Mouse (Mus musculus) heart, adult 2 months (tissue): Measurements from ENCODE around the gene Kpna4. TPM values are rescaled to one million over a fixed set of nuclear protein-coding genes. Genes with fewer than 3 reads are reported as not detected.

ENCODE experiments used
- DNase-seq, 2 experiments: peaks; one replicate each; pipeline ENCODE4 v3.0.0; 2021
- H3K27ac ChIP-seq: fragments of 200-600 bp; 2 replicates; pipeline ENCODE4 v1.8.1; 2022
- H3K27me3 ChIP-seq: fragments of 200-500 bp; 2 replicates; pipeline ENCODE4 v1.6.1; 2012; ENCODE audit warnings: mild to moderate bottlenecking, low read length, inconsistent platforms, mixed read lengths; ENCODE audit not compliant: control insufficient read depth, insufficient read depth
- H3K36me3 ChIP-seq: fragments of 200-500 bp; 2 replicates; pipeline ENCODE4 v1.6.1; 2012; ENCODE audit warnings: low read length, inconsistent platforms; ENCODE audit not compliant: control insufficient read depth, insufficient read depth
- H3K4me1 ChIP-seq: fragments of 200-500 bp; 2 replicates; pipeline ENCODE4 v1.6.1; 2011; ENCODE audit warnings: low read length; ENCODE audit not compliant: control insufficient read depth, insufficient read depth
- H3K4me3 ChIP-seq: fragments of 200-600 bp; 2 replicates; pipeline ENCODE4 v1.8.1; 2022
- H3K79me2 ChIP-seq: fragments of 200-500 bp; replicated peaks from 2 replicates; pipeline ENCODE4 v1.6.1; 2012; ENCODE audit warnings: mild to moderate bottlenecking, inconsistent platforms, low read length, moderate library complexity, mixed read lengths; ENCODE audit not compliant: control insufficient read depth, insufficient read depth
- H3K9ac ChIP-seq: fragments of 200-500 bp; 2 replicates; pipeline ENCODE4 v1.6.1; 2012; ENCODE audit warnings: low read depth, mild to moderate bottlenecking, control low read depth, inconsistent platforms, low read length, mixed read lengths
- CTCF ChIP-seq: fragments of 200-600 bp; IDR thresholded peaks from 2 replicates; pipeline ENCODE4 v1.8.1; 2022; ENCODE audit warnings: antibody characterized with exemption, mild to moderate bottlenecking, moderate library complexity
- EP300 ChIP-seq: fragments of 200-500 bp; IDR thresholded peaks from 2 replicates; pipeline ENCODE4 v1.6.1; 2011; ENCODE audit warnings: low read depth, low read length, control low read depth; ENCODE audit not compliant: insufficient read depth
- POLR2A ChIP-seq: fragments of 200-500 bp; IDR thresholded peaks from 2 replicates; pipeline ENCODE4 v1.6.1; 2011; ENCODE audit warnings: mild to moderate bottlenecking, low read depth, low read length, control low read depth; ENCODE audit not compliant: insufficient read depth
- WGBS: fragments of 180-500 bp; shearing (Covaris S2); methylation state at CpG from one replicate; pipeline ENCODE4 v1.1.7; 2018; 5-methylcytosine and 5-hydroxymethylcytosine counted together
- intact Hi-C: fragments of 180-260 bp; cut with DNase I; formaldehyde crosslinking; loops from one replicate; pipeline ENCODE4 v1.15.1; 2025
- polyA plus RNA-seq: library from polyadenylated mRNA; depleted of rRNA; stranded (reverse); fragments of >200 nt; gene quantifications from 2 replicates; pipeline ENCODE4 v1.2.3, GENCODE M21; 2012
- total RNA-seq, 2 experiments: library from RNA; stranded (reverse); gene quantifications; 2 replicates each; pipeline ENCODE4 v1.2.3; 2021

Gene Kpna4
- total and polyA plus RNA-seq, 3 experiments = 14.4 to 94.6 (median 81.5) TPM

DNA sequence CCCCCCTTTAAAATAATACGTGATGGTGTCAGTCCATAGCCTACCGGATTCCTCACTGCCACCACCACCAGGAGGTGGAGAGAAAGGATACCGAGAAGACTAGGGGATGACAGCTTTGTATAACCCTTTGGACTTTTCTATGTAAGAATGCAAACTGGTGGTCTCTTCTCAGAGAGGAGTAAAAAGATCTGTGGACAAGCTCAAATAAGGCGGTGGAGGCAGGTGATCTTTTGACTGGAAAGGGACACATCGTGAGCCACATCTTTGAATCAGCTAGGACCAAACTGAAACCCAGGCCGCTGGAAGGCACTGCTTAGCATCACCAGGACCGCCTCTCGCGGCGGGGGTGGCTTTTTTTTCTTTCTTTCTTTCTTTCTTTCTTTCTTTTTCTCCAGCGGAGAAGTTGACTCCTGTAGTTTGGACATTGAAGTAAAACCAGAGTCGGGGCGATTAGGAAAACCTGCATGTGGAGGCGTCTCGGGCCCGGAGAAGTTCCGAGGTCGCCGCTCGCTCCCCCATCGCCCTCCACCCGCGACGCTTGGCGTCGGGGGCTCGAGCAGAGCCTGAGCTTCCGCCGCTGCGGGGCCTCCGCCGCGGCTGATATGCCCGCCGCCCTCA lies 913 bp downstream of the Kpna4 start:
- Histone ChIP-seq H3K4me1 (peaks cover 9% of the 10 kb centered on the region), H3K79me2 (no peaks in the 10 kb centered on the region; the same call in 1 of the 2 replicates), H3K27me3 (no peaks in the 10 kb centered on the region), H3K27ac (peak overlapping the region; percentile 95), H3K4me3 (peak overlapping the region; percentile 83), H3K36me3 (peaks cover 23% of the 10 kb centered on the region), H3K9ac (peak overlapping the region; percentile 97)
- peak in 1 of 2 experiments; percentile 34 for DNase-seq
- intact Hi-C loops = loop anchor here (5.0 kb wide), 2 partner anchors 81 to 119 kb away; no protein-coding TSS in a partner anchor
- WGBS = under 1% methylated on average over 35 of the region's 35 CpGs
- no peak for TF ChIP-seq POLR2A
- peak; percentile 46 for TF ChIP-seq CTCF

DNA sequence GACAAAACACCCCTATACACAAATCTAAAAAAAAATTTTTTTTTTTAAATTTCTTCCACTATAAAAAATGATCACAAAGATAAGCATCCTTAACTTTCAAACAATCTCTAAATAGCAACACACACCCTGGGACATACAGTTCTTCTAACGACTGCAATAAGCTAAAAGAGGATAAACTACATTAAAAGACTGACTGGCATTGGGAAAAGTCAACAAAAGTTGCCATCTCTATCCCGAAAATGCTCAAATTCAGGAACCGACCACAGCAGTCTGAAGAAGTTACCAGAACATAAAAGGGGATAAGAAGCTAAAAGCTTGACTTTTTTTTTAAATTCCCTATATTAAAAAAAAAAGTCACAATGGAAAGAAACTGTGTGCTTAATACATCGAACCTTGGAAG lies 1.5 kb downstream of the Kpna4 start:
- Histone ChIP-seq H3K4me1 (peaks cover 13% of the 10 kb centered on the region), H3K9ac (peak overlapping the region; percentile 97; the same call in 1 of the 2 replicates), H3K27ac (peak overlapping the region; percentile 95), H3K79me2 (peaks cover 2% of the 10 kb centered on the region), H3K27me3 (no peaks in the 10 kb centered on the region), H3K4me3 (peak overlapping the region; percentile 83), H3K36me3 (peaks cover 28% of the 10 kb centered on the region)
- TF ChIP-seq POLR2A (no peak), EP300 (no peak), CTCF (no peak)
- WGBS = 1% methylated on average over 4 of the region's 4 CpGs
- intact Hi-C loops = loop anchor here (5.0 kb wide), 2 partner anchors 82 to 118 kb away; no protein-coding TSS in a partner anchor
- DNase-seq = no peak

- Histone ChIP-seq H3K27me3 (no peaks in the 10 kb centered on the region), H3K4me3 (no peak overlapping the region), H3K79me2 (peaks cover 8% of the 10 kb centered on the region), H3K9ac (no peak overlapping the region), H3K27ac (peak overlapping the region; percentile 51), H3K36me3 (peaks cover 68% of the 10 kb centered on the region), H3K4me1 (peaks cover 22% of the 10 kb centered on the region)
- peak in 1 of 2 experiments; percentile 33 for DNase-seq
- 28% methylated on average over 3 of the region's 3 CpGs for WGBS
- 0 out of 2 replicates have a peak, but pooled peaks have one; percentile 3 for TF ChIP-seq CTCF
- no peak for TF ChIP-seq POLR2A
- intact Hi-C loops = no loop called here
Observed at GRCm38 (mm10) chr3:69118827-69119226, 8.1 kb downstream of the Kpna4 start.

DNA sequence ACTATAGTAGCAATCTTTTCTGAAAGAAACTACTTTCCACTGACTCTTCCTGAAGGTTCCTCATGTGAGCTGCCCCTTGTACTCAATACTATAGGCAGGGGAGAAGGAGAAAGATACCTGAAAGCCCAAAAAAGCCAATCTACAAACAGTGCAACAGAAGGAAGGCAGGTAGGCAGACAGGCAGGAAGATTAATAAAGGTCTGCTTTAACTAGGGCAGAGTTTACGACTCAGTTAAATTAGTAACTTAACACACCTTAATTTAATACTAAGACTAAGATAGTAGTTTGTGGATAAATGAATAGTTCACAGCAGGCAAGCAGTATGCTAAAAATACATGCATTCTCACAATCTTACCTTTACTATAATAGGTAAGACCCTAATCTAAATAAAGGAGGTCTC lies 12.2 kb downstream of the Kpna4 start:
- Histone ChIP-seq H3K9ac (no peak overlapping the region), H3K27ac (no peak overlapping the region), H3K27me3 (no peaks in the 10 kb centered on the region), H3K4me1 (peaks cover 14% of the 10 kb centered on the region), H3K79me2 (peaks cover 8% of the 10 kb centered on the region), H3K36me3 (peaks cover 47% of the 10 kb centered on the region), H3K4me3 (no peak overlapping the region)
- no peak for DNase-seq
- WGBS = 70% methylated on average over 1 of the region's 1 CpGs
- intact Hi-C loops = loop anchor here (5.0 kb wide), 1 partner anchor 42 kb away; no protein-coding TSS in a partner anchor
- TF ChIP-seq CTCF (no peak), EP300 (no peak), POLR2A (no peak)

- no peak overlapping the region for H3K9ac ChIP-seq
- H3K4me3 ChIP-seq = no peak overlapping the region
- no peak for TF ChIP-seq EP300
- no peak for TF ChIP-seq POLR2A
- TF ChIP-seq CTCF = no peak
- peaks cover 7% of the 10 kb centered on the region for H3K79me2 ChIP-seq
- 74% methylated on average over 1 of the region's 1 CpGs for WGBS
- H3K4me1 ChIP-seq = peaks cover 12% of the 10 kb centered on the region
- no peak for DNase-seq
- H3K27ac ChIP-seq = no peak overlapping the region
- peaks cover 47% of the 10 kb centered on the region for H3K36me3 ChIP-seq
- intact Hi-C loops = loop anchor here (5.0 kb wide), 1 partner anchor 42 kb away; no protein-coding TSS in a partner anchor
- no peaks in the 10 kb centered on the region for H3K27me3 ChIP-seq
Observed at GRCm38 (mm10) chr3:69113956-69114355, 13.0 kb downstream of the Kpna4 start.

GRCm38 (mm10) chr3:69109079-69109478 lies 17.8 kb downstream of the Kpna4 start:
- intact Hi-C loops = no loop called here
- Histone ChIP-seq H3K27ac (no peak overlapping the region), H3K27me3 (no peaks in the 10 kb centered on the region), H3K36me3 (peaks cover 9% of the 10 kb centered on the region), H3K79me2 (peaks cover 2% of the 10 kb centered on the region; the same call in 1 of the 2 replicates), H3K4me3 (no peak overlapping the region), H3K4me1 (peaks cover 1% of the 10 kb centered on the region; the same call in 1 of the 2 replicates), H3K9ac (no peak overlapping the region)
- TF ChIP-seq POLR2A = no peak
- TF ChIP-seq EP300 = no peak
- TF ChIP-seq CTCF = no peak
- 63% methylated on average over 1 of the region's 1 CpGs for WGBS
- no peak for DNase-seq
